ENCODE assay signal across 8 mouse cellular contexts in the genomic region with DNA sequence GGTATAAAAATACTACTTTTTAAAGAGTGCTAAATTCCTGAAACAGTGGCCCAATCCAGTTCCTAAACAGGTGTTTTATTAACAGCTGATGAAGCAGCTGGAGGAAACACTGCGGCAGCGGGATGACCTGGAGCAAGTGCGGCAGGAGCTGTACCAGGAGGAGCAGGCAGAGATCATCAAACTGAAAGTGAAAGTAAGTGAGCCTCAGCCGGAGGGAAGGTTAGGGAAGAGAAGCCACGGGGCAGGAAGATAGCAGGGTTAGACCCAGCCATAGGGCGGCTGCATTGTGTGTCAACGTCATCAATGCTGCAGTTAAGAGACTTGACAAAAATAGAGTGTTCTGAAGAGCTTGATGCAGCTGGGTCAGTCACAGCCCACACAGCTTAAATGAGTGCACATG. TPM values are rescaled to one million over a fixed set of nuclear protein-coding genes. Genes with fewer than 3 reads are reported as not detected.
DNase-seq lines count a peak whose midpoint lies in the region.

No protein-coding gene starts in this region.

- intact Hi-C loops in left cerebral cortex, postnatal 25 days (cut with DNase I): no loop called here

- peak; percentile 26 to 38 for DNase-seq in spleen, postnatal 10 days (ENCODE audit: low spot score in 2 of 2)
- no peak for DNase-seq in spleen, postnatal 4 days (ENCODE audit: low spot score in 2 of 2)
- DNase-seq in heart, adult 11 months: peak; percentile 97
- peak; percentile 19 to 24 for DNase-seq in kidney, postnatal 36 days
- peak; percentile 30 to 32 for DNase-seq in natural killer cell, adult 2 months (ENCODE audit: low spot score in 2 of 2)
- DNase-seq in right cerebral cortex, adult 18-20 months: no peak
- no peak for DNase-seq in right cerebral cortex, postnatal 25 days
- no peak for DNase-seq in left cerebral cortex, postnatal 25 days (ENCODE audit: low spot score in 2 of 2)

RNA-seq across cellular contexts. Expression of a gene that starts 11.6 kb away (rescaled TPM):
- total RNA-seq in left cerebral cortex, postnatal 25 days (2021): 1 to 10 TPM in 1 of 2 experiments, under 1 TPM in 1; 0.82 to 1.1 TPM

RNA-seq across cellular contexts. Expression of a gene that starts 42.6 kb away (rescaled TPM):
- total RNA-seq in left cerebral cortex, postnatal 25 days (2021): 10 to 100 TPM in 1 of 2 experiments, 1 to 10 TPM in 1; 8.3 to 13.9 TPM

Comparison
In these comparisons a context has a peak if more than half of its experiments do, and no peak if none do; other contexts are left out.
1. DNase-seq: peak in spleen, postnatal 10 days (2 of 2), heart, adult 11 months (single experiment), kidney, postnatal 36 days (2 of 2) and natural killer cell, adult 2 months (2 of 2); none in spleen, postnatal 4 days (0 of 2), right cerebral cortex, adult 18-20 months (single experiment), right cerebral cortex, postnatal 25 days (single experiment) and left cerebral cortex, postnatal 25 days (0 of 2).